Mouse (Mus musculus) thymus, adult 2 months (tissue): ENCODE data around the gene Gm9495. TPM values are rescaled to one million over a fixed set of nuclear protein-coding genes. Genes with fewer than 3 reads are reported as not detected.
"Not testable (repeated sequence)": the region's sequence is repeated elsewhere in the genome, so short reads cannot be mapped to it uniquely, and the experiment has no call there.

ENCODE experiments used
- DNase-seq: peaks from one replicate; pipeline ENCODE4 v3.0.0; 2021
- H3K27ac ChIP-seq: fragments of 200-500 bp; 2 replicates; pipeline ENCODE4 v1.5.1; 2012; ENCODE audit warnings: low read length, control low read depth; ENCODE audit not compliant: control insufficient read depth, insufficient read depth
- H3K27me3 ChIP-seq: fragments of 200-500 bp; 2 replicates; pipeline ENCODE4 v1.6.1; 2012; ENCODE audit warnings: mild to moderate bottlenecking, low read length, moderate library complexity, mixed read lengths; ENCODE audit not compliant: control insufficient read depth, insufficient read depth
- H3K36me3 ChIP-seq: fragments of 200-500 bp; 2 replicates; pipeline ENCODE4 v1.6.1; 2012; ENCODE audit warnings: mild to moderate bottlenecking, low read length, moderate library complexity; ENCODE audit not compliant: control insufficient read depth, insufficient read depth
- H3K4me1 ChIP-seq: fragments of 200-500 bp; replicated peaks from 2 replicates; pipeline ENCODE4 v1.6.1; 2012; ENCODE audit warnings: low read length; ENCODE audit not compliant: control insufficient read depth, insufficient read depth
- H3K4me3 ChIP-seq: fragments of 200-500 bp; 2 replicates; pipeline ENCODE4 v1.5.1; 2012; ENCODE audit warnings: mild to moderate bottlenecking, low read length, control low read depth, moderate library complexity; ENCODE audit not compliant: control insufficient read depth, insufficient read depth
- CTCF ChIP-seq: fragments of 200-500 bp; IDR thresholded peaks from 2 replicates; pipeline ENCODE4 v1.5.1; 2012; ENCODE audit warnings: mild to moderate bottlenecking, control low read depth, low read length, moderate library complexity, borderline replicate concordance; ENCODE audit not compliant: control insufficient read depth, poor library complexity, insufficient read depth; ENCODE audit errors: extremely low read depth
- POLR2A ChIP-seq: fragments of 200-500 bp; IDR thresholded peaks from 2 replicates; pipeline ENCODE4 v1.6.1; 2012; ENCODE audit warnings: mild to moderate bottlenecking, low read length, control low read depth, moderate library complexity; ENCODE audit not compliant: control insufficient read depth, poor library complexity, insufficient read depth; ENCODE audit errors: extremely low read depth
- WGBS: fragments of 180-500 bp; shearing (Covaris S2); methylation state at CpG from one replicate; pipeline ENCODE4 v1.1.7; 2018; 5-methylcytosine and 5-hydroxymethylcytosine counted together
- polyA plus RNA-seq: library from polyadenylated mRNA; depleted of rRNA; stranded (reverse); fragments of >200 nt; gene quantifications from 2 replicates; pipeline ENCODE4 v1.2.3, GENCODE M21; 2012; rRNA removed

Gene Gm9495
- polyA plus RNA-seq, result not detected in 2 replicates

DNA sequence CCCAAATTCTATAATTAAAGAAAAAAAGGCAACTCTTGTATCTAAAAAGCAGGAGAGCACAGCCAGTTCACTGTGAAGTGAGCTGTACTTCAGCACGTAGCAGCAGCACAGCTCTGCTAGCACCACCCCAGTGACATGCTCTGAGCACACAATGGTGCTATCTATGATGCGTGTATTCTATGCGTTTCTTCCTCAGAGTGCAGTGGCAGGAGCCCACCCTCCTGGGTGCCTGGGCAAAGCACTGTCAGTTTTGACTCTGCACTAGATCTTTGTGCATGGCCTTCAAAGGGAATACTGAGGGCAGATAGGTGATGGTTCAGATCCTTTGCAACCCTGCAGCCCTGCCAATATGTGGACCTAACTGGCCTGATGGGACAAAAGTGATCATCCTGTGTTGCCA lies at the start of gene Gm9495:
TSS of gene Gm9495 (minus strand) at position 101 of the 400 bp plus-strand sequence.
- WGBS, result 94% methylated on average over 2 of the region's 3 CpGs
- not testable (repeated sequence) for H3K4me3 ChIP-seq, H3K27ac ChIP-seq, H3K36me3 ChIP-seq, H3K27me3 ChIP-seq, H3K4me1 ChIP-seq, DNase-seq

GRCm38 (mm10) chr8:69474946-69475345 lies 21.6 kb upstream of the Gm9495 start:
- DNase-seq, H3K27me3 ChIP-seq, H3K4me1 ChIP-seq, H3K27ac ChIP-seq, H3K36me3 ChIP-seq, H3K4me3 ChIP-seq: not testable (repeated sequence)
- 87% methylated on average over 3 of the region's 3 CpGs for WGBS

GRCm38 (mm10) chr8:69420018-69420417 lies 33.3 kb downstream of the Gm9495 start:
- DNase-seq, H3K27ac ChIP-seq, H3K36me3 ChIP-seq, H3K4me3 ChIP-seq, H3K27me3 ChIP-seq, H3K4me1 ChIP-seq: not testable (repeated sequence)
- WGBS, result 90% methylated on average over 3 of the region's 3 CpGs

- no peak for TF ChIP-seq CTCF
- no peak for TF ChIP-seq POLR2A
- DNase-seq, result no peak
- H3K4me3 ChIP-seq, result no peak overlapping the region
- WGBS, result 96% methylated on average over 1 of the region's 1 CpGs
- H3K4me1 ChIP-seq, result no peaks in the 10 kb centered on the region
- no peak overlapping the region for H3K27ac ChIP-seq
- H3K36me3 ChIP-seq, result no peaks in the 10 kb centered on the region
- no peaks in the 10 kb centered on the region for H3K27me3 ChIP-seq
Observed at GRCm38 (mm10) chr8:69414326-69414725, 39.0 kb downstream of the Gm9495 start.

GRCm38 (mm10) chr8:69404768-69405167 lies 48.6 kb downstream of the Gm9495 start:
- WGBS, result 96% methylated on average over 6 of the region's 6 CpGs
- peaks cover under 1% of the 10 kb centered on the region; the same call in 1 of the 2 replicates for H3K4me1 ChIP-seq
- TF ChIP-seq POLR2A, result no peak
- TF ChIP-seq CTCF, result no peak

DNA sequence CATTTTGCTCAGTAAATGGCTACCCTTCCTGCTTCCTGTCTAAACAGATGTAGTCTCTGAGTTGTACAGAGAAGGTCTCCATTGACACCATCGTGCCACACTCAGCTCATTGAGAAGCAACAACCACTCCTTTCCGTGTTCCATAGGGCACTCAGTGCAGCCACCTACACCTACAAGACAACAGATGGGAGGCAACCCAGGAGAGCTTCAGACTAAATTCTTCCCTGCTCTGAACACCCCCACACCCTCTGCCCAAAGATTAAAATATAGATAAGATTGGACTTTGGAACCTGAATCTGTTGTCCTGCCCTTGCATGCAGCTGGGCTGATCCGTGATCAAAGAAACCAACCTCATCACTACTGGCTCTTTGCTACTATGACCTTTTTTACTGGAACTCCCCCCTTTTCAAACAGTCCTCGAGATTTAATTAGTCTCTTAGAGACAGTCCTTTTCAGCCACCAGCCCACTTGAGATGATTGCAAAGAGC lies 53.4 kb downstream of the Gm9495 start:
- TF ChIP-seq POLR2A (no peak), CTCF (no peak)
- Histone ChIP-seq H3K4me3 (no peak overlapping the region), H3K36me3 (no peaks in the 10 kb centered on the region), H3K4me1 (peaks cover 6% of the 10 kb centered on the region; the same call in 1 of the 2 replicates), H3K27ac (no peak overlapping the region), H3K27me3 (no peaks in the 10 kb centered on the region)
- WGBS, result 83% methylated on average over 4 of the region's 4 CpGs
- no peak for DNase-seq

More at GRCm38 (mm10) chr8:69404768-69405167, 48.6 kb downstream of the Gm9495 start:
- H3K27ac ChIP-seq, result no peak overlapping the region
- H3K4me3 ChIP-seq, result no peak overlapping the region
- H3K36me3 ChIP-seq, result no peaks in the 10 kb centered on the region
- DNase-seq, result no peak
- no peaks in the 10 kb centered on the region for H3K27me3 ChIP-seq

DNA sequence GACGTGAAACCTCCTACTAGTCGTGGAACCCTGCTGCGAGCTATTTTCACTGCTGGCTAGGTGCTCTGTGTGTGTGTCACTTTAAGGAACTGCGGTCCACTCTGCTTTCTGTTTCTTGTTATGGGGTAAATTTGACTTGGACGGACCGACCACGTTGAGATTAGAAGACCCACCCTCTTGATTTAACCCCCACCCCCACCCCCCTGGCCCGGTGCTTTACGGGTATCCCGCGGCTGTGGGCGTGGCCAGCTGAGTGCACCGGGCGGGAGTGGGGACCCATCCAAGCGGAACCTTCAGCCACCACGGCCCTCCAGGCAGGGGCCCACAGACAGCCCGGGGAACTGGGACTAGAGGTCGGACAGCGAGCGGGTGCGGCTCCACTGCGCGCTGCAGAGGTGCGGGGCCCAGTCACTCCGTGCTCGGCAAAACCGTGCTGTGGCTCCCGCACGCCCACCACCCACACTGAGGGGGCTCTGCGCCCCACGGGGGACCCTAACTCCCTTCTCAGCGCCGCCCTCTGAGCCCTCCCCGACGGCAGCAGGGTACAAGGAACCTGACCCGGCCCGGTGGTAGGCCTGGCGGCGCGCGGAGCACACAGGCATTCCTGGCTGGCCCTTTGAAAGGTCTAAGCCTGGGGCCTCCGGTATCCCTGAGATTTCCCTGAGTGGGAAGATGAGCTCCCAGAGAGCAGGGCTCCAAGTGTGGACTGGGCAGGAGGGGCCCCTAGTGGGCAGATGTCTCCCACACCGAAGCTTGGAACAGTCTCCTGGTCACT lies 54.0 kb downstream of the Gm9495 start:
- H3K4me3 ChIP-seq, result peak overlapping the region; percentile 26
- peaks cover 6% of the 10 kb centered on the region for H3K4me1 ChIP-seq
- H3K27me3 ChIP-seq, result no peaks in the 10 kb centered on the region
- no peak for TF ChIP-seq POLR2A
- TF ChIP-seq CTCF, result no peak
- WGBS, result 20% methylated on average over 43 of the region's 43 CpGs
- H3K36me3 ChIP-seq, result no peaks in the 10 kb centered on the region
- no peak overlapping the region for H3K27ac ChIP-seq
- DNase-seq, result peak; percentile 31
